Mouse (Mus musculus) kidney, adult 8-10 months (tissue): ENCODE data around the gene Ufd1.
A peak's percentile ranks its signal among the peaks of the same experiment; 100 is the strongest.

Source experiments
- DNase-seq, 2 experiments: peaks; one replicate each; pipeline ENCODE4 v3.0.0; 2022

Gene Ufd1

GRCm38 (mm10) chr16:18811468-18812384 is at the start of gene Ufd1, which contains the start of gene Cdc45:
TSS of gene Ufd1 (plus strand) at chr16:18811779.
TSS of gene Cdc45 (minus strand) at chr16:18811987.
- DNase-seq = peak; percentile 89 to 96

- DNase-seq = no peak
These were observed 48.6 kb upstream of the Ufd1 start for GRCm38 (mm10) chr16:18762960-18763359.

GRCm38 (mm10) chr16:18766390-18766789 is 45.2 kb upstream of the Ufd1 start:
- DNase-seq = no peak

DNA sequence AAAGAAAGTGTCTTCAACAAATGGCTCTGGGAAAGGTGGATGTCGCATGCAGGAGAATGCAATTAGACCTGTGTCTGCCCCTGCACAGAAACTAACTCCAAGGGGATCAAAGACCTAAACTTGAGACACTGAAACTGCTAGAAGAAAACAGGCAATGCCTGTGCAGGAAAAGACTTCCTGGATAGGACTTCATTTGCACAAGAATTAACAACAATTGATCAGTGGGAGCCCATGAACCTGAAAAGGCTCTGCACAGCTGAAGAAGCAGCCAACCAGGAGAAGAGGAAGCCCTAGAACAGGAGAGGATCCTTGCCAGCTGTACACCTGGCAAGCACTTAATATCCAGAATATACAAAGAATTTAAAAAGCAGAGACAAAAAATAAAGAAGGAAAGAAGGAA is 42.1 kb upstream of the Ufd1 start:
- DNase-seq = no peak

GRCm38 (mm10) chr16:18773936-18774335 is 37.6 kb upstream of the Ufd1 start:
- DNase-seq = no peak

DNA sequence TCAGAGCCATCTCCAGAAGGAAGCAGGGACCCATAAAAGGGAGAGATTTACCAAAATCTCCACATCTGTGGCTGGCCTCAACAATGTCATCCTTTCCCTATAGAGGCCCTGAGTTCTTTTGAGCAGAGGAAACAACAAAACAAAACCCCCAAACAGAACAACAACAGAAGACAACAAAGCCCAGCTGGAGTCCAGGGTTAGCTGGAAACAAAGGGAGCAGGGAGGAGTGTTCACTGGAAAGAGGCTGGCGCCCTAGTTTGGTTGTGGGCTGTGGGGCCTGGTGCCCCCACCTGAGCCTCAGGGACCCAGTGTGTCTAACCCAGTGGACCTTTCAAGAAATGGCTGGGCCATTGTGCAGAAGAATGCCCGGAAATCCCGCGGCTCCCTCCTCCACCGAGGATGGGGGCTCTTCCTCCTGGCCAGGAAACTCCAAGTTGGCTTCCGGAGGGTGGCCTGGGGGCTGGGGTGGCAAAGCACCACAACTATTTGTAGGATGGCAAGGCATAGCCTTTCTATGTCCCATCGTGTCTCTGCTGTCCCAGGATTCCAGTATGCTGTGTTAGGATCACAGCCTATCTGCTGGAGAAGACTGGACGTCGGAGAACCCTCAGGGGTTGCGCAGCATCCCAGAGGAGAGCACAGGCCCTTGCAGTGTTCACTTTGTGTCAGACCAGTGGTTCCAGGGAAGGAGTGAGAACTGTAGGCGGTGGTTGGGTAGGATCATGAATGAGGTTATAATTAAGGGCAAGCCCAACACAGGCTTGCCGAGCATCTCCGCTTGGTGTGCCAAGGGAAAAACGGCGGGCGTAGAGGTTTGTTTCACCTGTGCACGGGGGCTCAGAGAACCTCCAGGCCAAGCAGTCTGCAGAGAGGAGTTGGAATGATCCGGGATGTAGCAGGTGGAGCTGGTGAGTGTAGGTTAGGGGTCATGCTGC is 35.7 kb upstream of the Ufd1 start:
- DNase-seq = no peak

GRCm38 (mm10) chr16:18776556-18777100 is 35.0 kb upstream of the Ufd1 start, which contains the start of gene Cldn5:
TSS of gene Cldn5 (plus strand) at chr16:18776847.
- no peak for DNase-seq

GRCm38 (mm10) chr16:18777101-18778080 is 34.2 kb upstream of the Ufd1 start:
- DNase-seq = no peak

DNA sequence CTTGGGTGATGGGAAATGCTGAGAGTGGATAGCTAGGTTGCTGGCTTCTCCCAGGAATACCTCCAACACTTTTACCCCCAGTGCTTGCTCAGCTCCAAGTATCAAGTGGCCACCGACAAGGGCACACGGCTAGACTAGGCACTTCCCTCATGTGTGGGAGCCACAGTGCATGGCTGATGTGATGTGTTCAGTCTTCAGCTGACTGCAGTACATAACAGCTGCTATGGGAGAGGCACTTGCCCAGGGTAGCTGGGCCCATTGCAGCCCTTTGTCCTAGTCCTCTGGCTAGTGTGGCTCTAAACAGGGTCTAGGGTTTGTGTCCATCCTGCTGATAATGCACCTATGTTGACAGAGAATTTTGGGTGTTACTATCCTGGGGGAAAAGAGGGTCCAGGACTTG is 33.1 kb upstream of the Ufd1 start:
- DNase-seq = no peak

- DNase-seq = no peak
These were observed 29.8 kb upstream of the Ufd1 start for GRCm38 (mm10) chr16:18781810-18782209.

- no peak for DNase-seq
These were observed 26.6 kb upstream of the Ufd1 start for GRCm38 (mm10) chr16:18785025-18785424.

- DNase-seq = no peak
These were observed 26.1 kb upstream of the Ufd1 start for GRCm38 (mm10) chr16:18785485-18785884.

- DNase-seq = no peak
These were observed 24.9 kb upstream of the Ufd1 start for GRCm38 (mm10) chr16:18786652-18787051.

DNA sequence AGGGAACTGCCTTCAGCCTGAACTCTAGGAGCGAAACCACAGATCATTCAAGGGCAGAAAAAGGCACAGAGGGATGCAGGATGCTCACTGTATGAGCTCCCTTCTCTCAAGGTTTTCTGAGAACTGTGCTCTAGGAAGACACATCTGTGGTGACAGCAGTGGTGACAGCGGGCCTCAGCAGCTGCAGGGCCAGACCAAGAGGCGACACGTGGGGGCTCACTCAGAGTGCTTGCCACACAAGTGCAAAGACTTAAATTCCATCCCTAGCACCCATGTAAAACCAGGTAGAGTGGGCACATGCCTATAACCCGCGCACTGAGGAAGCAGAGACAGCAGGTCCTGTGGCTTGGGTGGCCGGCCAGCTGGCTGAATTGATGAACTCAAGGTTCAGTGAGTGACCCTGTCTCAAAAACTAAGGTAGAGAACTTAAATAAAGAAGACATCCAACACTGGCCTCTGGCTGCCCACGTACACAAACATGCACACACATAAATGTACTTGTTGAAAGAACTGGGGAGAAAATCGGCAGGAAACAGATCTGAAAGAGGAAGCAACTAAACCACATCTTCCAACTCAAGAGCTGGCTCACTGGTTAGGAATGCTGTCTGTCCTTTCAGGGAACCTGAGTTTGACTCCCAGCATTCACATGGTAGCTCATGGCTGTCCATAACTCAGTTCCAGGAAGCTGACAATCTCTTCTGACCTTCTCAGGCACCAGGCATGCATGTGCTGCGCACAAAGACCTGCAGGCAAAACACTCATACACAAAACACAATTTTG is 22.8 kb upstream of the Ufd1 start:
- no peak for DNase-seq

- DNase-seq = no peak
These were observed 16.2 kb upstream of the Ufd1 start for GRCm38 (mm10) chr16:18795223-18795899.

DNA sequence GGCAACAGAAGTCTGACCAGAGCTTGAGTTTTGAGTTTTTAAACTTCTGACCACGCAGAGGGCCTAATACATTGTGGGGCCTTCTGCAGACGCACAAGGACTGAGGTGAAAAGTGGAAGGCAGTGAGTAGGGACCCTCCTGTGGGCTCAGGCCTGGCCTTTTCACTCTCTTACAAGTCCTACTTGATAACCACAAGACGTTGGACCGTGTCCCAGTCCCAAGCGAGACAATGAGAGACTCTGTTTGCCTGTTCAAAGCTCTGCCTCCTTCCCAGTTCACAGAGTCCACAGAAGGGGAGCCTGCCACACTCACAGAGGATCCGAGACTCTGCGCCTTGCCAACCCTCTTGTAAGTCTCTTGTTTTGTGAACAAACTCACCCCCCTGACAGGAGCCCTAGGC is 14.9 kb upstream of the Ufd1 start:
- no peak for DNase-seq

DNA sequence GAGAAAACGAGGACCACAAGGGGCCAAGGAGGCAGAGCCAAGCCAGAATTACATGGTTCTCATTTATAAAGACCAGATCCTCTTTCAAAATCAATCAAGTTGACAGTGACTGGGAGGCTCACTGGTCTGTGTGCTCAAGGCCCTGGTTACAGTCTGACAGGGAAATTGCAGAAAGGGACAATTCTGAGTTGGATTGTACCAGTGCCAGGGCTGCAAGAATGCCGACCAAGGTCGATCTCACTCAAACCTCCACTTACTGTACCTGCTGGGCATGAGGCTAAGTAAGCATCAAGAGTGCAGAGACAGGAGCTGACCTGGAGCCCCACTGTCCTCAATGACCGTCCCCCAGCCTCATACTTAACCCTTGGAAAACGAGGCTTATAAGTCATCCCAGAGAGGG is 13.4 kb upstream of the Ufd1 start:
- DNase-seq = no peak

GRCm38 (mm10) chr16:18798841-18799240 is 12.7 kb upstream of the Ufd1 start:
- peak; percentile 19 to 66 for DNase-seq

- DNase-seq = peak; percentile 28 to 38
These were observed 5.8 kb upstream of the Ufd1 start for GRCm38 (mm10) chr16:18805746-18806145.

- DNase-seq = no peak
These were observed 2.6 kb upstream of the Ufd1 start for GRCm38 (mm10) chr16:18809001-18809400.
